Mouse (Mus musculus) CD4-positive, CD25-positive, alpha-beta regulatory T cell, adult 2 months (primary cell): ENCODE measurements around the gene Dpysl4.

Source experiments
- DNase-seq: peaks from one replicate; pipeline ENCODE4 v3.0.0-alpha.2; 2012; ENCODE audit warnings: low read depth, low spot score

Dpysl4 gene

DNA sequence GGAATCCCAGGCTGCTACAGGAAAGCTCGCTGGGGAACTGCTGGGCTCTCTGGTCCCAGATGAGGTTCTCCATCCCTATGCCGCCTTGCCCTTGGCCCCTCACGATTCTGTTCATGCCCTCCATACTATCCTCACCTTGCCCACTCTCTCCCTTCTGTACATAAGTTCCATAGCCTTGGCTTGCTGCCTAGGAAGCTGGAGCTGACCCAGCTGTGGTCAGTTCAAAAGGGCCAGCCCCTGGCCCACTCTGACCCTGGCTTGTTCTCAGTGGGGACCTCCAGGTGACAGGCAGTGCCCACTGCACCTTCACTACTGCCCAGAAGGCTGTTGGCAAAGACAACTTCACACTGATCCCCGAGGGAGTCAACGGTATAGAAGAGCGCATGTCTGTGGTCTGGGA is 10.6 kb downstream of the Dpysl4 start:
- no peak for DNase-seq

DNA sequence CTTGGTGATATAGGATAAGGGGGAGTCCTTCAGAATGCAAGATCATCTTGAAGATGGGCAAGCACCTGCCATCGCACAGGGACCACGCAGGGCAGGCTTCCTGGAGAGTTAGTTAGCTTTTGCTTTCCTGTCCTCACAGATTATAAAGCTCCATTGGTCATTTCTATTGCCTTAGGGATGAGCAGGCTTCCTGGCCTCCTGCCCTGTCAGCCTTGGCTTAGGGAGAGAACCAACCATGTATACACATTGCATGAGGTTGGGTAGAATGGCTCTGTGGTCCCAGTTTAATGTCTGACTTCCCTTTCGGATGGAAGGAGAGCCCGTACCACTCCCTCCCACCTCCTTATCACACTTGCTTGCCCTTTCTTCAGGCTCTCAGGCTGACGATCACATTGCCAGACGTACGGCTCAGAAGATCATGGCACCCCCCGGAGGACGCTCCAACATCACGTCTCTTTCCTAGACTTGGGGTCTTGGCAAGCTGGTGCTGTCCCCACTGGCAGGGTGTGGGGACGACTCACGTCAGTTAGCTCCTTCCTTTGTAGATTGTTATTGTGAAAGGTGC is 14.8 kb downstream of the Dpysl4 start:
- DNase-seq, result no peak

DNA sequence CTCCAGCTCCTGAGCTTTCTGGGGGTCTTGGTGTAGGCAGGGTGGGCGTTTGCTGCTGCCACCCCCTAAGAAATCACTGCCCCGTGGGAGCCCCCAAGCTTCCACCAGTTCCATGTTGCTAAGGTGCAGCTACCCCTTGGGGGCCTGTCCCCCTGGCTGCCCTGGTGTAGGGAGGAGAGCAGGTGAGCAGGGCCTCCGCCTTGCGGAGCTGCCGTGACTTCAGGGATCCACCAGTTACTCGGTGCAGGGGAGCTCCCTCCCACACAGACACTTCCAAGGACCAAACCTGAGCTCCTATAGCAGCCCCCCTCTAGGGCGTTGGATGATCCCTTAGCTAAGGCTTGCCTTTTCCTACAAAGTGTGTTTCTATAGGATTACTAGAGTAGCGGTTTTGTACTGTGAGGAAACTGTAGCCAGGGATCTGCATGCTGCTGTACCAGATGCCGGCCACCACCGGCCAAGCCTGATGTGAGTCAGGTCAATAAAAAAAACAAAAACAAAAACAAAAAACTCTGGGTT is 15.5 kb downstream of the Dpysl4 start:
- DNase-seq, result no peak

DNA sequence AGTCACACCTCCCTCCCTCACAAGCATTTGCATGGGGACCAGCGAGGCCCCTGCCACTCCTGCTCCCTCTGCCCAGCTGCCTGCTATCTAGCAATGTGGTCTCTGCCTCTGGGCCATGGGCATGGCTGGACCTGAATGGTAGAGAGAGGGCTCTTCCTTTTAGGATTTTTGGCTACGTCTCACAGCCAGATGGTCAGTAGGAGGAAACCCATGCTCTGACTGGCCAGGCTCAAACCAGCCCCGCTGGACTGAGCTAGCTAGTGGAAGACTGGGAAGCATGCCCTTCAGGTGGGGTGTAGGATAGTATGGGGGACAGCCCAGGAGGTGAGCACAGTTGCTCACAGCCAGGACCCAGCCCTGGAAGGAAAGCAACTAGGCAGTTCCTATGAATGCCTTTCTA is 16.0 kb downstream of the Dpysl4 start:
- no peak for DNase-seq

DNA sequence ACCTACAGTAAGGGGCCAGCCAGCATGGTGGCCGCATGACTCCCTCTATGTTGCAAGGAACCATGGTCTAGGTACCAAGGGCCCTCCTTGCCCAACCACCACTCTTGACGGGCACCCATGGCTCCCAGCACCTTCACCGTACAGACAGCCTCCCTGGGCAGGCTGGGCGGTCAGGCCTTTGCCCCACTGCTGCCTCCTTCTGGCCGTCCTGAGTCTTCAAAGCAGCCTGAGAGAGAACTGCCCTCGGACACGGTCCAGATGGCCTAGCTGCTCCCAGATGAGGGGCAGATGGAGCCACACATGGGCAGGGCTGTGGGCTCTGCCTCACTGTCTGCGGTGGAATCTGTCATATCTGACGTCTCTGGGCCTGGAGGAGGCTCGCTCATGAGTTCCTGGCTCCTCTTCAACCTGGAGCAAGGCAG is 18.2 kb downstream of the Dpysl4 start:
- DNase-seq, result no peak

DNA sequence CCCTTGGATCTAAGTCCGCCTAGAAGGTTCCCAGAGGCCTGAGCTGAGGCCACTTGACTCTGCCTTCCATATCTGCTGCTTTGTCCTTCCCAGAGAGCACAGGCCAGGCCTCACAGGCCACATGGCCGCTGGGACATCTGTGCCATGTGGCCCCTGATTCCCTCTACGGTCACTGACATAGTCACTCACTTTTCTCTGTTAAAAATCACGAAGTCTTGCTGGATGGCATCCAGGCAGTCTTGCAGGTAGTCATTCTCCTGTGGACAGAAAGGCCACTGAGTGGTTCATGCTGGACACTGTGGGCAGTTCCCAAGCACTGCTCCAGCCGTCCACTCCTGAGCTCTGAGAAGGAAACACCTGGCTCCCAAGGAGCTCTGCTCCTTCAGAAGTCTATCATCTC is 19.3 kb downstream of the Dpysl4 start:
- no peak for DNase-seq

DNA sequence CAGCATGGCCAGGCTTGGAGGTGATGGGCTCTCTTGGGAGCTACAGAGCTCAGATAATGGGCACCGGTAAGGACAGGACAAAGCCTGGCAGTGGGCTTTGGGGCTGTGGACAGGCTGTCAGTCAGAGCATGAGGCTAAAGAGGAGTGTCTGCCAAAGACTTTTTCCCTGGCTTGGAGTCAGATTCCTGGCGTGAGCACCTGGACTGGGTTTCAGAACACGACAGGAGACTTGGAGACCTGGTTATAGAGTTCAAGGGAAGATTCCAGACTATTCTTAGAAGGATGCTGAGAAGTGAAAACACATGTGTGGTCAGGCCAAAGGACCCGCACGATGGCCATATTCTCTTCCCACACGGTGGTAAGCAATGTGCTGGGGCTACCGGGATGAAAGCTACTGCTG is 19.9 kb downstream of the Dpysl4 start:
- DNase-seq, result no peak

DNA sequence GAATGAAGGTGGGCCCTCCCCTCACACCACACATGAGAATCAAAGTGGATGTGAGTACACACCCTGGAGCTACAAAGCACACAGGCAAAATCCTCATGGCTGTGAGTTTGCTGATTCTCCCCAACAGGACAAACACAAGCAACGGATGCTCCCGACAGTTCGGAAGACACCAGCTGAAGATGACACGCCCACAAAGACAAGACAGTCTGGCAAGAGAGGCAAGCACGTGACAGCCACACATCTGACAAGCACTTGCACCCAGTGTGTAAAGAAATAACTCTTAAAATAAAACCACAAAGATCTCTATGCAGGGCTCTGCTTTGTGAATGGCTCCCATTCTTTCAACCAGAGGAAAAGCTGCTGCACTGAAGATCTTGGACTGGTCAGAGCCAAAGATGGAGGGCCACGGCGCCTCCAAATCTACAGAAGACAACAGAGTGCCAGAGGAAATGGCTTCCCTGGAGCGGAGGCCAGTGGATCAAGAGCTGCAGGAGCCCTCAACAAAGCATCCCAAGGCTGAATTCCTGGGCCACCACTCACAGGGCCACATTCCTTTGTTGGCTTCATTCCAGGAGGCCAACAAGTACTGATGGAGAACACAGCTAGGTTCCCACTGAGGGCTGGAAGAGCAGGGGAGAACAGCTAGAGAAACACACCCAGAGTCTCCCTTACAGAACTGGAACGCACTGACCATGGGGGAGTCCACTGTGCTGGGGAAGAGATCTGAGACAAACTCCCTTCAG is 22.3 kb downstream of the Dpysl4 start:
- DNase-seq, result no peak

DNA sequence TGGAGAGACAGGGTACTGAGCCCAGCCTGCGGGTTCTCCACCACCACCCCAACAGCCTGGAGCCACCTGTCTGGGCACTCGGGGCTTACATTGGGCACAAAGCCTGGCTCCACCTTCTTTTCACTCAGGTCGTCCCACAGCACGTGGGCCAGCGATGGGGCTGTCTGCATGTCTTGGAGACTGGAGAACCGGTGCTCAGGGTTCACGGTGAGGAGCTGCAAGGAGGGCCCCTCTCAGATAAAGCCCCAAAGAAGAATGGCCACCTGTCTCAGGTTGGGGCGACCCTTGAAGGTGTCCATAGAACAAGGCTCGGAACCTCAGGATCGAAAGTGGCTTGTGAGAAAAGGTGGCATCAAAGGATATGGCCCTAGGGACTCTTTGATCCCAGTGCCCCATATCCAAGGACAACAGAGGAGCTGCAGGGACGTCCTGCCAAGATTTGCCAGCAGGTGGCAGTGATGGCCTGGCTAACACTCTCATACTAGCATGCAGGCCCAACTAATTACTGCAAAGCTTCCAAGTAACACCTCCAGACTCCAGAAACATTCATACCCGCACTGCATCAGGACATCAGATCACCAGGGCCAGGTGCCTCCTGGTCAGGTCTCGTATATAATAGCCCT is 33.5 kb downstream of the Dpysl4 start:
- peak; percentile 66 for DNase-seq

DNA sequence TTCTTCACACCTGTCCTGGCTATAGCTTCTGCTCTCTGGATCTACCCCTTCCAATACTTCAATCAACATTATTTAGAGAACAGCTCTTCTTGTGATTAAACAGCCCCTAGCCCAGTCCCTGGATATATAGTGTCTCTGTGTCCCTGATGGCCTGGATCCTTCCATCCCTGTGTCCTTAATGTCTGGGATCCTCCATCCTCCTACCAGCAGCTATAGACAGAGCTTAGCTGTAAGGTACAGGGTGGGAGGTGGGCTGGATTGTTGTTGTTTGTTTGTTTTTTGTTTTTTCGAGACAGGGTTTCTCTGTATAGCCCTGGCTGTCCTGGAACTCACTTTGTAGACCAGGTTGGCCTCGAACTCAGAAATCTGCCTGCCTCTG is 34.0 kb downstream of the Dpysl4 start:
- no peak for DNase-seq

DNA sequence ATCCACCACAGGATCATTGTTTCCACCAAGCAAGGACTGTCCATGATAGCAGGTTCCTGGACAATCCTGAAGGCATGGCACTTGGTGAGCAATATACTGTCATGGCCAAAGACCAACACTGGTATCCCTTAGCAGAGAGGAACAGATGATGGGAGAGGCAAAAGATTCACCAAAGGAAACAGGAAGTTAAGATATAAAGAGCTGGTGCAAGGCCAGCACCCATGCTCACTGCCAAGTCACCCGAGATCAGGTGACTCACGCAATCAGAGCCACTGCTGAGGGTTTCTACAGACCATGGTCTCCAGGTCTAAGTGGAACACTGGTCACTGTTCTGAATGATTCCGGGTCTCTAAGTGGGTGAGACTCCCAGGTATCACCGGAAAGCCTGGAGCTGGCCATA is 40.1 kb downstream of the Dpysl4 start:
- no peak for DNase-seq

DNA sequence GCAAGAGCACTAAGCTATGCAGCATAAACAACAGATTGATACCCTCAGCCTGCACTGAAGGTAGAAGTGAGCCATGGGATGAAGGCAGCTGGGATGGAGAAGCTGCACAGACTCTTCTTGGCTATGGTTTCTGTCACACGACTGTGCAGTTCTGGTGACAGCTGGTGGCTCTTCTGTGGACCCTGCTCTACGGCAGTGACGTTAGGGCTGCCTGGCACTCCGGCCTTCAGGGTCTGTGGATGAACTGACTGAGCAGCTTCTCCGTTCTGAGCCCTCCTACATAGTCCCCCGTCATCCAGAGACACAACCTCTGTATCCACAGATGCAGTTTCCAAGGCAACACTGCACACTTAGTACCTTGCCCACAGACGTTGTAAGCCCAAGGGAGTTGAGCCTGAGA is 40.7 kb downstream of the Dpysl4 start:
- no peak for DNase-seq

DNA sequence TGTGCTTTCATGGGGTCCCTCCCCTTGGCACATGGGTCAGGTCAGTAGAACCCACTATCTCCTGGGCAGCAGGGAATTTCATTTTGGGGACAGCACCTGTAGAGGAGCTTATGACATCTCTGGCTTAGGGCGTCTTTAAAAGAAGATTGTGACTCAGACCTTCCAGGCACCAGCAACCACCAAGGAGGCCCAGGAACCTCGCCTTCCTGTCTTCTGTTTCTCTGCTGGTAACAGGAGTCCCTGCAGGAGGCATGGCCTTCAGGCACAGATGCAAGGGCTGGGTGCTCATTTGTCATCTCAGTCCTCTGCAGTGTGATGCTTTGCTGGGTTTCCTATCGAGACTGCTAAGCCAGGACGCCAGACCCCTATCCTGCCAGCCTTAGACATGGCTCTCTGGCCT is 43.2 kb downstream of the Dpysl4 start:
- peak; percentile 25 for DNase-seq

DNA sequence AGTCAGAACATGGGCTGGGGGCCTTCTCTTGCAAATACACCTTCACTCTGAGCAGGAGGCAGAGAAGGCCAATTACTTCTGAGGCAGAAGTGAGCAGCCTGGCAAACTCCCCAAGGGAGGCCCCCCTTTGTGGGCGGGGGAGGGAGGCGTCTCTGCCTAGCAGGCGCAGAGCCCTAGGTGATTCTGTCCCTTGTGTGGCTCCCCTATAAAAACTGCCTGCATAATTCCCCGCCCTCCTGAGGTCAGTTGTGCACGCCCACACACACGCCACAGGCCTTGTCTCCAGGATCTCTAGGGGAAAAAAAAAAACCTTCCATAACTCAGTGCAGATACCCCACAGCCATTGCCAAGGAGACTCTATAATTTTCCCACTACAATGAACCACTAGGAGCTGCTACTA is 44.6 kb downstream of the Dpysl4 start:
- DNase-seq, result peak; percentile 16

DNA sequence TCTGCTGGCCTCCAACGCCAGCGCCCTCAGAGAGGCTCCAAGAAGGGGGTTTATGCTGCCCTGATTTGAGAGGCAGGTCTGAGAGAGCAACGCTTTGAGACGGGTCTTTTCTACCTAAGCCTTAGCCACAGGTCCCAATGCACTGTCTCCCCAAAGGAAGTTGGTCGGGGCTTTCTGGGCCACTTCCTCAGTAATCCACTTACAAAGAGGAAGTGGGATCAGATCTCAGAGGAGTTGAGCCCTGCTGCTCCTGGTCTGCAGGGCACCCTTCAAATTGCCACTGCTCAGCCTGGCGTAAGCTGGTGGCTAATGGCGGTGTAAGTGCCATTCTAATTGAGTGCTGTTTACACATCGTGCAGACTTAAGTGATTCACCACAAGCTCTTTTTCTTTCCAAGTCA is 45.7 kb downstream of the Dpysl4 start:
- no peak for DNase-seq

DNA sequence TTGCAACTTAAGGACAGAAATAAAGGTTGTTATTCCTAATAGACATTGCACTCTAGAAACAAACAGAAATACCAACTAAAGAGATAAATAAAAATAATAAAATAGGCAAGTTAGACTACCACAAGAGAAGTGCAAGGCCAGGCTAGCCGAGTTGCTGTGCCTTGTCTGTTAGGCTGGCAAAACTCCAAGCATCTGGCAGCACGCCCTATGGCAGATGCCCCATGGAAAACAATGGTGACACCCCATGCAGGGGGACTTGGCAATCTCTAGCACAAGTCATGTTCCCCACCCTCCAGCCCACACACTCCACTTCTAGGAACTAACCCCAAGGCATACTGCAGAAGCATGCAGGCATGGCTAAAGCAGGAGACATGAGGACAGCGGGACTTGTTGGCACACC is 47.6 kb downstream of the Dpysl4 start:
- DNase-seq, result no peak

DNA sequence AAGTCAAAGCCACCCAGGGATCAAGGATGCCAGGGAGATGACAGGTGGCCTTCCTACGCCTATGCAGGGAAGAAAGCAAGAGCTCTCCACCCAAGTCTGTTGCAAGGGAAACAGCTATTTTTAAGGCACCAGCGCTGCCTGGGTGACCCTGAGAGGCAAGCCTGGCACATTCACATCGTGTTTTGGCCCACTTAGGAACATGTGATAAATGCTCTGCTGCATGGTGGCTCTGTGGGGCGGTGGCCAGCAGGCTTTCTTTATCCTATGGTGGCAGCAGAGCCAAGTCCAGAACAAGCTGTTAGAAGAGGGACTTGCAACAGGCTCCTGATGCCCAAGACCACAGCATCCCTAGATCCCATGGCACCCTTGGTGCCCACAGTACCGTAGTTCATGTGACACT is 49.4 kb downstream of the Dpysl4 start:
- DNase-seq, result no peak

DNA sequence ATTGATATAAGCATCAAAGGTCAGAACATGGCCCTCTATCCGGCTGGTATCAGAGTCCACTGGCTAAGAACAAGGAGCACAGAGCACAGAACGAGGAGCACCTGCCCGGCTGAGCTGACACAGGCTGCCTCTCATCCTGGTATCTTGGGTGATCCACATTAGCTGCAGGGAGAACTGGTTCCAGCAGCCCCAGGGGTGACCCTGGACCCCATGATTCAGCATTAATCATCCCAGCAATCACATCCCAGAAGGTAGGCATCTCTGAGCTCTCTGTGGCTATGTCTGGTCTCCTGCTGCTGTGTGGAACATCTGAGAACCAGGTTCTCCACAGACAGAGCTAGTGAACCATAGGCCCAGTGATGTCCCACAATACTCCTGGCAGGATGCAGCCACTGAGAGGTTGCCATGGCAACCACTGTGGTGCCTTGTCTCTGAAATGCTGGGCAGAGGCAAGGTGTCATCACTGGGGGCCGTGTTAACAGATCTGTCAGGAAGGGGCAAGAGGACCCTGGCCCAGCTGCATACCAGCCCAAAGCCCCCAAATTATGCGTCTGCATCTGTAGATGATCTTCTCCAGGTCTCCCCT is 51.2 kb downstream of the Dpysl4 start:
- no peak for DNase-seq

DNA sequence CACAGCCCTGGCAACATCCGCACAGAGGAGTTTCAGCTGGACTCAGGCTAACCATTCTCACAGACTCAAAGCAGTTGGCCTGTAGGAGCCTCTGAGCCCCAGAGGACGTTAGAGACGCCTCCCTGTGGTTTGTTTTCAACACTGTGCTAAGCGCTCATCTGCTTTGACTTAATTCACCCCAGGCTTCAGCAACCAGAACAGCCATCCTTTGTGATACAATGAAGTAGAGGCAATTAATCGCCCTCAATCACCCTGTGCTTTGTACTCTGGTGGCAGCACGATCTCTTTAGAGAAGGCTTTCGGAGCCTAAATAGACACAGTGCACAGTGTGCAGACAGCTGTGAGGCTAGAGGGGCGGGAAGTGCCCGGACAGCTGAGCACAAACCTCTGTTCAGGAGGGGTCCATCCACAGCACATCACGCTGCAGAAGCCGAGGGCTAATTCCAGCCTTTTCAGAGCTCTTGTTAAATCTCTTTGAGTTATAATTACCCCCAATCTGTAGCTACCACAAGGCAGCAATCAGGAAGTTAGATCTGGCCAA is 54.2 kb downstream of the Dpysl4 start:
- DNase-seq, result no peak

DNA sequence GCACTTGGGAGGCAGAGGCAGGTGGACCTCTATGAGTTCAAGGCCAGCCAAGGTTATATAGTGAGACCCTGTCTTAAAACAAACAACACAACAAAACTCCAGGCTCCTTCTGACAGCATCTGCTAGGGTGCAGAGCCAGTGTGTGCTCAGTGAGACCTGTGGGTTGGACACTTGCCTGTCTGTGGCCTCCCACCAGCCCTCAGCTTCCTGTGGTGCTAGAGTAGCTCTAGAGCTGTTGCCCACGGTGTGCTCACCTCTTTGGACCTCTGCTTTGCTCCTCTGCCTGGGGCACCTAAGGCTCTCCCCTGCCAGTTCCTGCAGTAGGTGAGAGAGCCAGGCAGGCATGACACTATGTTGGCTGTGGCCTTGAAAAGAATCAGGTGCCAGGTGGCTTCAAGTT is 58.0 kb downstream of the Dpysl4 start:
- no peak for DNase-seq

DNA sequence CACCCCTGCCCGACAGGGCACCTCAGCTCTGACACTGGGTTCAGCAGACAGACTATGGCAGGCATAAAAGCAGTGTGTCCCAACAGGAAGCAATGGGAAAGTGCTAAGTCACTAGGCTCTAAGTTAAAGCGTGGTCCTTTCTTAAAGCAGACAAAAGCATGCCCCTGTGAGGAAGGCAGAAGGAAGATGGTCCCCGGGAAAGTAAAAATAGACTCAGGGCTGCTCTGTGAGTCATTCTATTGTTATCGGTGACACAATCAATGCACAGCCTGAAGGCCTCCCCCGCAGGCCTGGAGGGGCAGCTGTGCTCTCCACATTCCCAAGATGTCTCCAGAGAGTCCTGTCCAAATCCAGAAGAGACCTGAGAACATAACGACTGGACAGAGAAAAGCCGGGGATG is 60.1 kb downstream of the Dpysl4 start:
- no peak for DNase-seq

DNA sequence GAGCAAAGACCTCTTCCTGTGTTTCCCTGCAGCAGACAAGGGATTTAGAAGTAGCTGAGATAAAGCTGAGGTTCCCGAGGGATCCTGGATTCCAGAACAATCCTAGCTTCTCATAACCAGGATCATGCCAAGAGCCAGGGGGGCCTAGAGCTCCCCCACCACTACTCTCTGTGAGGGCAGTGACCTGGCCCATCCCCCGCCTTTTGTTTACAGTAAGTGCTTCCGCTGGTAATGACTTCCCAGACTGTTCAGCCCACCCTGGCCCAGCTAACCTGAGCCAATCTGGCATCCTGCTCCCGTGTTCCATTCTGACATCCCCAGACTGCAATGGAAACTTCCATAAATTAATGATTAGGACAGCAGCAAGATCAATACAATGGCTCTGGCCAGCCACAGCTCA is 61.6 kb downstream of the Dpysl4 start:
- DNase-seq, result no peak

DNA sequence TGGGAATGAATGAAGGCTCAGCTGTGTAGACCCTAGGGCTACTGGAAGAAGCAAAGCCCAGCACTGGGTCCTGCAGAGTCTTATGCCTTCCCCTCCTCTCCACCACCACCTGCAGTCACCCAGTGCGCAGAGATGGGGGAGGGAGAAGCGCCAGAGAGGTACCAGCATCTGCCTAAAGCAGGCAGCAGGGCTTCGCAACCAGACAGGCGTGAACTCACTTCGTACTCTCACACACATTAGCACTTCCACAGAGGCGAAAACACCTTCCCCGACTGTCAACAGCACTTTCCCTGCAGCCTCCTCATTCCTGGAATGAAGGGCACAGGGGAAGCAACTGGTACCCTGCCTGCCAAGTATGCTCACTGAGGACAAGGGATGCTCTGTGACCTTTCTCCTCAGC is 63.6 kb downstream of the Dpysl4 start:
- no peak for DNase-seq
